ENCODE assay signal across 15 mouse cellular contexts in the genomic region with DNA sequence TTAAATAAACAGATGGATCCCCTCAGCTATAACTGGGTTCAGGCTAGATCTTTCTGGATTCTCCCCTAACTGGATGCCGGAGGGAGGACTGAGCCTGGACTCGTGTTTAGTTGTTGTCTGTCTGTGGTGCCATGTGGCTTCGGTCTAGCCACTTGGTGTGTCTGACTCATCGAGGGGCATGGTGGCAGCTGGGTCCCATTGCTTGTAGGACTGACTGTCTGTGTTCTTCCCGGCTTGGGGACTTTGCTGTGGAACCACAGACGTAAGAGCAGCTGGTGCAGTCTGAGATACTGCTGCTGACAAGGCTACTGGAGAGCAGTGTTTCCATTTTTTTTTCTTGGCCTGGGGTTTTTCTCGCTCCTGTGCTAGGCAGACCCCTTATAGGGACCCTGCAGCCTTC.
DNase-seq lines count a peak whose midpoint lies in the region; ATAC-seq and TF ChIP-seq lines count a peak whose summit lies in the region.
"Had no signal": no experiment of that assay in that cellular context is flagged by ENCODE, and none has a peak within 500 bp of the region (broad histone marks: within the 10 kb centered on the region; RNA-seq: fewer than 3 reads in every experiment).

No protein-coding gene starts in this region.

- no peak for ATAC-seq in heart, embryonic 11.5 days (replicated peaks; ENCODE audit: insufficient number of reproducible peaks, low FRiP score, low TSS enrichment)
- no peak for ATAC-seq in midbrain, postnatal 0 days (ENCODE audit: low FRiP score)
- ATAC-seq in hindbrain, embryonic 14.5 days (ENCODE audit: low FRiP score) = no peak
- no peak for ATAC-seq in monocyte, adult 5-6 weeks (replicated peaks; ENCODE audit: insufficient number of reproducible peaks, low FRiP score, low TSS enrichment, poor library complexity, severe bottlenecking)
- ATAC-seq: lung, postnatal 0 days had no signal

- H3K27me3 ChIP-seq in heart, embryonic 11.5 days (ENCODE audit: control insufficient read depth, insufficient read depth, low read length) = no peaks in the 10 kb centered on the region
- H3K27me3 ChIP-seq in midbrain, embryonic 10.5 days (ENCODE audit: low read depth, poor library complexity, severe bottlenecking) = peaks cover 96% of the 10 kb centered on the region
- H3K27me3 ChIP-seq in midbrain, postnatal 0 days (ENCODE audit: insufficient read depth, low read length) = no peaks in the 10 kb centered on the region
- no peaks in the 10 kb centered on the region for H3K27me3 ChIP-seq in hindbrain, embryonic 14.5 days (ENCODE audit: control insufficient read depth, insufficient read depth, low read length)
- no peaks in the 10 kb centered on the region for H3K27me3 ChIP-seq in myocyte (ENCODE audit: control insufficient read depth, insufficient read depth, insufficient read length)
- H3K27me3 ChIP-seq: stomach, embryonic 15.5 days had no signal

- no peak for TF ChIP-seq CTCF in midbrain, postnatal 0 days (IDR thresholded peaks at IDR 0.05)

- H3K36me3 ChIP-seq in heart, embryonic 11.5 days (ENCODE audit: control insufficient read depth, insufficient read depth, low read length) = no peaks in the 10 kb centered on the region
- H3K36me3 ChIP-seq in midbrain, embryonic 10.5 days = no peaks in the 10 kb centered on the region
- no peaks in the 10 kb centered on the region for H3K36me3 ChIP-seq in midbrain, postnatal 0 days (ENCODE audit: insufficient read depth, low read length)
- H3K36me3 ChIP-seq in hindbrain, embryonic 14.5 days (replicated peaks; ENCODE audit: control insufficient read depth, insufficient read depth) = no peaks in the 10 kb centered on the region
- H3K36me3 ChIP-seq in myocyte (ENCODE audit: control insufficient read depth, insufficient read depth) = no peaks in the 10 kb centered on the region
- H3K36me3 ChIP-seq: stomach, embryonic 15.5 days had no signal

- peak overlapping the region; percentile 90 for H3K27ac ChIP-seq in heart, embryonic 11.5 days (ENCODE audit: low read depth, low read length)
- H3K27ac ChIP-seq in midbrain, embryonic 10.5 days (replicated peaks) = peak overlapping the region; percentile 53
- H3K27ac ChIP-seq in midbrain, postnatal 0 days (ENCODE audit: low read depth, low read length) = no peak overlapping the region
- peak overlapping the region; percentile 47 for H3K27ac ChIP-seq in hindbrain, embryonic 14.5 days
- H3K27ac ChIP-seq: stomach, embryonic 15.5 days had no signal

- peaks cover 78% of the 10 kb centered on the region for H3K4me1 ChIP-seq in heart, embryonic 11.5 days (ENCODE audit: control insufficient read depth, insufficient read depth, low read length)
- H3K4me1 ChIP-seq in midbrain, embryonic 10.5 days = peaks cover 100% of the 10 kb centered on the region
- H3K4me1 ChIP-seq in midbrain, postnatal 0 days (ENCODE audit: insufficient read depth, low read length) = peaks cover 24% of the 10 kb centered on the region
- H3K4me1 ChIP-seq in hindbrain, embryonic 14.5 days (replicated peaks; ENCODE audit: control insufficient read depth, insufficient read depth, low read length) = peaks cover 87% of the 10 kb centered on the region

- H3K9ac ChIP-seq in heart, embryonic 11.5 days (ENCODE audit: low read depth, low read length) = no peak overlapping the region
- H3K9ac ChIP-seq in midbrain, postnatal 0 days (replicated peaks; ENCODE audit: low read length, poor library complexity, severe bottlenecking) = no peak overlapping the region
- H3K9ac ChIP-seq in hindbrain, embryonic 14.5 days = no peak overlapping the region
- H3K9ac ChIP-seq: stomach, embryonic 15.5 days had no signal

- TF ChIP-seq POLR2A in myocyte (IDR thresholded peaks at IDR 0.05; ENCODE audit: insufficient read length, low read depth) = no peak

- H3K79me2 ChIP-seq in myocyte (ENCODE audit: control insufficient read depth, insufficient read depth) = peaks cover 21% of the 10 kb centered on the region

- H3K4me2 ChIP-seq in heart, embryonic 11.5 days = 0 out of 2 replicates have a peak overlapping the region, but pooled peaks have one; percentile 7
- no peak overlapping the region for H3K4me2 ChIP-seq in midbrain, postnatal 0 days (ENCODE audit: low read depth, low read length, poor library complexity, severe bottlenecking)
- H3K4me2 ChIP-seq in hindbrain, embryonic 14.5 days (replicated peaks) = no peak overlapping the region
- peak overlapping the region; percentile 12 for H3K4me2 ChIP-seq in myocyte (ENCODE audit: low read depth)
- H3K4me2 ChIP-seq: stomach, embryonic 15.5 days had no signal

- H3ac ChIP-seq in myocyte (ENCODE audit: control insufficient read depth, insufficient read length) = no peak overlapping the region

- DNase-seq in heart, postnatal 4 days = no peak
- DNase-seq in midbrain, embryonic 10.5 days (ENCODE audit: low spot score) = no peak
- DNase-seq in midbrain, postnatal 0 days (ENCODE audit: low spot score) = no peak
- DNase-seq in hindbrain, embryonic 14.5 days (ENCODE audit: low spot score) = no peak
- DNase-seq in kidney, adult 18-20 months = no peak
- DNase-seq: cerebellum, adult 8-10 months; gastrocnemius, postnatal 25 days; kidney, postnatal 10 days; liver; thymus, postnatal 25 days had no signal

- no peaks in the 10 kb centered on the region for H3K9me3 ChIP-seq in heart, embryonic 11.5 days (replicated peaks; ENCODE audit: control insufficient read depth, low read length)
- no peaks in the 10 kb centered on the region for H3K9me3 ChIP-seq in midbrain, embryonic 10.5 days (replicated peaks)
- H3K9me3 ChIP-seq in midbrain, postnatal 0 days (ENCODE audit: low read length) = no peaks in the 10 kb centered on the region
- H3K9me3 ChIP-seq in hindbrain, embryonic 14.5 days (ENCODE audit: control insufficient read depth, low read length) = no peaks in the 10 kb centered on the region
- H3K9me3 ChIP-seq: stomach, embryonic 15.5 days had no signal

- 55% methylated on average over 7 of the region's 7 CpGs for WGBS in heart, embryonic 11.5 days (ENCODE audit: insufficient replicate concordance)
- 90% methylated on average over 7 of the region's 7 CpGs for WGBS in midbrain, embryonic 10.5 days
- 67% methylated on average over 7 of the region's 7 CpGs for WGBS in midbrain, postnatal 0 days
- WGBS in hindbrain, embryonic 14.5 days = 47% methylated on average over 7 of the region's 7 CpGs

- H3K4me3 ChIP-seq in heart, embryonic 11.5 days (ENCODE audit: low read depth, low read length) = no peak overlapping the region
- no peak overlapping the region for H3K4me3 ChIP-seq in midbrain, embryonic 10.5 days
- no peak overlapping the region for H3K4me3 ChIP-seq in midbrain, postnatal 0 days (ENCODE audit: low read depth, low read length)
- H3K4me3 ChIP-seq in hindbrain, embryonic 14.5 days (replicated peaks; ENCODE audit: low read length) = no peak overlapping the region
- H3K4me3 ChIP-seq in myocyte = no peak overlapping the region
- H3K4me3 ChIP-seq: stomach, embryonic 15.5 days had no signal

TF ChIP-seq in myocyte, 11 proteins besides CTCF, POLR2A, EP300 and RAD21:
- peak; percentile 31 to 91 (median 87) for TF ChIP-seq MYOD1 (IDR thresholded peaks at IDR 0.05; ENCODE audit: control insufficient read depth in 1 of 3, insufficient read length in 2 of 3, low read depth in 2 of 3)
- TF ChIP-seq TCF3 (IDR thresholded peaks at IDR 0.05; ENCODE audit: insufficient read length, low read depth) = peak; percentile 74
- no peak for TF ChIP-seq REST (IDR thresholded peaks at IDR 0.05; ENCODE audit: insufficient read depth, insufficient read length)
- no peak for TF ChIP-seq POLR2AphosphoS2 (IDR thresholded peaks at IDR 0.05; ENCODE audit: insufficient read length, low read depth)
- TF ChIP-seq SRF (IDR thresholded peaks at IDR 0.05; ENCODE audit: control insufficient read depth, insufficient read length, low read depth) = no peak
- peak; percentile 39 for TF ChIP-seq TCF12 (IDR thresholded peaks at IDR 0.05; ENCODE audit: insufficient read depth, poor library complexity, severe bottlenecking)
- TF ChIP-seq MYOG (IDR thresholded peaks at IDR 0.05; ENCODE audit: control insufficient read depth in 1 of 3, insufficient read depth in 1 of 3, insufficient read length in 2 of 3, low read depth in 2 of 3) = peak; percentile 73 to 97 (median 86)
- no peak for TF ChIP-seq USF1 (IDR thresholded peaks at IDR 0.05; ENCODE audit: low read depth)
- no peak for TF ChIP-seq CEBPB (IDR thresholded peaks at IDR 0.05; ENCODE audit: insufficient read depth, poor library complexity, severe bottlenecking)
- TF ChIP-seq MAX (IDR thresholded peaks at IDR 0.05; ENCODE audit: low read depth) = no peak
- no peak for TF ChIP-seq E2F4 (IDR thresholded peaks at IDR 0.05; ENCODE audit: insufficient read depth)
TF ChIP-seq in myocyte: peak in this region for 4.

Comparison
In these comparisons a context has a peak if more than half of its experiments do, and no peak if none do; other contexts are left out.
1. H3K4me2 ChIP-seq: peak in heart, embryonic 11.5 days (single experiment) and myocyte (single experiment); none in midbrain, postnatal 0 days (single experiment) and hindbrain, embryonic 14.5 days (single experiment).